Mouse (Mus musculus): ENCODE measurements around the gene Bank1. TPM values are rescaled to one million over a fixed set of nuclear protein-coding genes. Genes with fewer than 3 reads are reported as not detected.

The Bank1 gene
- polyA plus RNA-seq, 1 experiment from 2014 or later, result 0.61 TPM

DNA sequence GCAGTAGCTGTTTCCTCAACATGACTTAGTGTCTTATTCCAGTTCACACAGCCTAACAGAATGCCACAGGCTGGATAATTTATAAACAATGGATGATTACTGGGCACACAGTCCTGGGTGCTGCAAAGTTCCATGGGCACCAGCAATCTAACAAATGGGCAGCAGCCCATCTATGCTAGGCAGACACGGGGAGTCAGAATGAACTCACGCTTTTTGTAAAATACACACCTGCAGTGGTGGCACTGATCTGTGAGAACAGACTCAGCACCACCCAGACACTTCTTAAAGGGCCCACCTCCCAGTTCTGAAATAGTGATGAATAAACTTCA, 159.9 kb downstream of the Bank1 start:
- no peak overlapping the region for H3K27ac ChIP-seq (replicated peaks; ENCODE audit: low read depth, low read length)
- ATAC-seq (ENCODE audit: low FRiP score, low TSS enrichment), result no peak
- DNase-seq, result no peak
- no peaks in the 10 kb centered on the region for H3K36me3 ChIP-seq (ENCODE audit: control insufficient read depth, insufficient read depth, low read length)
- no peaks in the 10 kb centered on the region for H3K9me3 ChIP-seq (ENCODE audit: control insufficient read depth, low read length)
- no peaks in the 10 kb centered on the region for H3K27me3 ChIP-seq (ENCODE audit: control insufficient read depth, insufficient read depth, low read length)
- H3K9ac ChIP-seq (replicated peaks; ENCODE audit: low read length), result no peak overlapping the region
- 87% methylated on average over 2 of the region's 2 CpGs for WGBS
- H3K4me3 ChIP-seq (replicated peaks; ENCODE audit: low read depth, low read length), result no peak overlapping the region
- no peaks in the 10 kb centered on the region for H3K4me1 ChIP-seq (ENCODE audit: control insufficient read depth, insufficient read depth, low read length)
- no peak overlapping the region for H3K4me2 ChIP-seq (ENCODE audit: low read length)

GRCm38 (mm10) chr3:136165167-136166032, 160.5 kb downstream of the Bank1 start:
- Histone ChIP-seq H3K4me3 (replicated peaks; ENCODE audit: low read depth, low read length) (no peak overlapping the region), H3K27ac (replicated peaks; ENCODE audit: low read depth, low read length) (no peak overlapping the region), H3K4me1 (ENCODE audit: control insufficient read depth, insufficient read depth, low read length) (no peaks in the 10 kb centered on the region), H3K27me3 (ENCODE audit: control insufficient read depth, insufficient read depth, low read length) (no peaks in the 10 kb centered on the region), H3K4me2 (ENCODE audit: low read length) (no peak overlapping the region), H3K36me3 (ENCODE audit: control insufficient read depth, insufficient read depth, low read length) (no peaks in the 10 kb centered on the region), H3K9ac (replicated peaks; ENCODE audit: low read length) (no peak overlapping the region), H3K9me3 (ENCODE audit: control insufficient read depth, low read length) (no peaks in the 10 kb centered on the region)
- 88% methylated on average over 7 of the region's 7 CpGs for WGBS
- no peak for ATAC-seq (ENCODE audit: low FRiP score, low TSS enrichment)
- DNase-seq, result no peak

DNA sequence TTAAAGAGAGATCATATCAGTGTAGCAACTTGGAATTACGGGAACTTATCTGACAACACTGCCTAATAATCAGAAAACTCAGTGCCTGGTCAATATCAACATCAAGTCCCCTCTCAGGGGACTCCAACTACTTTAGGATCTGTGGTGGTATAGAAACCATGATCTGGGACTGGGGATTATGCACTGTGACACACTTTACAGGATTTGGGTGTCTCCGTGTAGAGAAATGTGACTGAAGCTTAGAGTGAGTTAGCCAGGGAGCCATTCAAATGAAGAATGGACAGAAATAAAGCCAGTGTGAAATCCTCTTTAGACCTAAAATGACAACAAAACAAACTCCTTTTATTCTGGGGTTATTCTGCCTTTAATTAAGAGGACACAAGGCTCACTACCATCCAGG, 167.8 kb downstream of the Bank1 start:
- no peak overlapping the region for H3K4me2 ChIP-seq (ENCODE audit: low read length)
- H3K27me3 ChIP-seq (ENCODE audit: control insufficient read depth, insufficient read depth, low read length), result no peaks in the 10 kb centered on the region
- no peaks in the 10 kb centered on the region for H3K36me3 ChIP-seq (ENCODE audit: control insufficient read depth, insufficient read depth, low read length)
- WGBS, result 32% methylated on average over 2 of the region's 2 CpGs
- H3K9me3 ChIP-seq (ENCODE audit: control insufficient read depth, low read length), result no peaks in the 10 kb centered on the region
- no peak overlapping the region for H3K4me3 ChIP-seq (replicated peaks; ENCODE audit: low read depth, low read length)
- ATAC-seq (ENCODE audit: low FRiP score, low TSS enrichment) (no peak), DNase-seq (peak; percentile 16)
- H3K27ac ChIP-seq (replicated peaks; ENCODE audit: low read depth, low read length), result no peak overlapping the region
- no peak overlapping the region for H3K9ac ChIP-seq (replicated peaks; ENCODE audit: low read length)
- no peaks in the 10 kb centered on the region for H3K4me1 ChIP-seq (ENCODE audit: control insufficient read depth, insufficient read depth, low read length)

DNA sequence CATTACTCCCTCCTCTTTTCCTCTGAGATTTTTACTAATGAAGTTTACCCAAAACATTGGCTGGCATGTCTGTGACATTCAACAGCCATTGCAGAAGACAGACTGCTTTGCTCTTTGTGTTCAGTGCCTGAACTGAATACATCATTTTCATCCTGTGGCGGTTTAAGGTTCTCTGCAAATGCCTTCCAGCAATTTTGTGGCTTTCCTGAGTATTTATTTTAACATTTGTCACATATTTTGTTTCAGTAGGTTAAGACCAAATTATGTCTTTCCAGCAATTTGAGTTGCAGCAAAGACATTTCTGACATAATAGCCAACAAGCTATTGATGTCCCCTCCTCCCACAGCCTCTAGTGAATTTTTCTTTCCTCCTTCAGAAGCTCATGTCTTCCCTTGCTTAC, 170.3 kb downstream of the Bank1 start:
- ATAC-seq (ENCODE audit: low FRiP score, low TSS enrichment), result no peak
- no peaks in the 10 kb centered on the region for H3K36me3 ChIP-seq (ENCODE audit: control insufficient read depth, insufficient read depth, low read length)
- no peak overlapping the region for H3K4me3 ChIP-seq (replicated peaks; ENCODE audit: low read depth, low read length)
- no peak overlapping the region for H3K4me2 ChIP-seq (ENCODE audit: low read length)
- H3K27ac ChIP-seq (replicated peaks; ENCODE audit: low read depth, low read length), result no peak overlapping the region
- no peaks in the 10 kb centered on the region for H3K9me3 ChIP-seq (ENCODE audit: control insufficient read depth, low read length)
- DNase-seq, result no peak
- no peak overlapping the region for H3K9ac ChIP-seq (replicated peaks; ENCODE audit: low read length)
- H3K4me1 ChIP-seq (ENCODE audit: control insufficient read depth, insufficient read depth, low read length), result no peaks in the 10 kb centered on the region
- H3K27me3 ChIP-seq (ENCODE audit: control insufficient read depth, insufficient read depth, low read length), result no peaks in the 10 kb centered on the region
- 72% methylated on average over 1 of the region's 1 CpGs for WGBS

DNA sequence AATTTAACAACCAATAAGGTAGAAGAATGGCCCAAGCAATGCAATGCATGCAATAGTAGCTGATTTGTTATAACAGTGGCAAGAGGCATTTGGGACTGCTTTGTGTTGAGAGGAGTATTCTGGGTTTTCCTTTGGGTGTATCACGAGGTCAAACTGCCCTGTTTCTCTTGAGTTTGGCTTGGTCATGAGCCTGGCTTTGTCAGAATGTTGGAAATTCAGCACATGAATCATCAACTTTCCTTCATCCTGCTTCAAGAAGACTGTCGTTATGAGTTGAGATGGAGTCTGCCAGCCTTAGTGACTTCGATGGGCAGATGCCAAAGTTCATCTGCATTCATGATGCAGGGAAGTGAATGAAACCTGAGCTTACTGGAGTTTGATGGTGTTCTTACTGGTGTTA, 175.0 kb downstream of the Bank1 start:
- no peak overlapping the region for H3K9ac ChIP-seq (replicated peaks; ENCODE audit: low read length)
- H3K4me2 ChIP-seq (ENCODE audit: low read length), result no peak overlapping the region
- no peak for ATAC-seq (ENCODE audit: low FRiP score, low TSS enrichment)
- H3K9me3 ChIP-seq (ENCODE audit: control insufficient read depth, low read length), result no peaks in the 10 kb centered on the region
- no peaks in the 10 kb centered on the region for H3K27me3 ChIP-seq (ENCODE audit: control insufficient read depth, insufficient read depth, low read length)
- no peak for DNase-seq
- H3K27ac ChIP-seq (replicated peaks; ENCODE audit: low read depth, low read length), result no peak overlapping the region
- H3K4me3 ChIP-seq (replicated peaks; ENCODE audit: low read depth, low read length), result no peak overlapping the region
- 88% methylated on average over 3 of the region's 3 CpGs for WGBS
- no peaks in the 10 kb centered on the region for H3K4me1 ChIP-seq (ENCODE audit: control insufficient read depth, insufficient read depth, low read length)
- no peaks in the 10 kb centered on the region for H3K36me3 ChIP-seq (ENCODE audit: control insufficient read depth, insufficient read depth, low read length)

GRCm38 (mm10) chr3:136147166-136147565, 178.7 kb downstream of the Bank1 start:
- 79% methylated on average over 2 of the region's 2 CpGs for WGBS
- Histone ChIP-seq H3K36me3 (ENCODE audit: control insufficient read depth, insufficient read depth, low read length) (no peaks in the 10 kb centered on the region), H3K27ac (replicated peaks; ENCODE audit: low read depth, low read length) (no peak overlapping the region), H3K27me3 (ENCODE audit: control insufficient read depth, insufficient read depth, low read length) (no peaks in the 10 kb centered on the region), H3K4me2 (ENCODE audit: low read length) (no peak overlapping the region), H3K4me3 (replicated peaks; ENCODE audit: low read depth, low read length) (no peak overlapping the region), H3K9me3 (ENCODE audit: control insufficient read depth, low read length) (no peaks in the 10 kb centered on the region), H3K9ac (replicated peaks; ENCODE audit: low read length) (no peak overlapping the region), H3K4me1 (ENCODE audit: control insufficient read depth, insufficient read depth, low read length) (no peaks in the 10 kb centered on the region)
- ATAC-seq (ENCODE audit: low FRiP score, low TSS enrichment), result no peak
- no peak for DNase-seq

DNA sequence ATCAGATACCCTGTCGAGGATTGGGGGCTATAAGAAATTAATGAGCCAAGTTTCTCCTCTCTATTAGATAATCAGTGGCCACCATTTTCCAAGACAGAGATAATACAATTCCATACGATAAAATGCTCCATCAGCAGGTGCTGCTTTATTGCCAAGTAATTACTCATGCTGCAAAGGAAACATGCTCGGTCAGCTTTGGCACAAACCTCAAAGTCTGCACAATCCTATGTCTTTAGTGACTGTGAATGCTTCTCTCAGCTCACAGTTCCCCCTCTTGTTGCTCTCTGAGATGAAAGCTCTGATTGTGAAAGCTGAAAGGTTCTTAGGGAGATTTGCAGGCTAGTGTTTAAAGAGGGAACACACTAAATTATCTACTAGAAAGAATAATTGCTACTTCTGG, 193.9 kb downstream of the Bank1 start:
- Histone ChIP-seq H3K9ac (replicated peaks; ENCODE audit: low read length) (no peak overlapping the region), H3K9me3 (ENCODE audit: control insufficient read depth, low read length) (no peaks in the 10 kb centered on the region), H3K27me3 (ENCODE audit: control insufficient read depth, insufficient read depth, low read length) (no peaks in the 10 kb centered on the region), H3K27ac (replicated peaks; ENCODE audit: low read depth, low read length) (no peak overlapping the region), H3K4me2 (ENCODE audit: low read length) (no peak overlapping the region), H3K4me1 (ENCODE audit: control insufficient read depth, insufficient read depth, low read length) (no peaks in the 10 kb centered on the region), H3K4me3 (replicated peaks; ENCODE audit: low read depth, low read length) (no peak overlapping the region), H3K36me3 (ENCODE audit: control insufficient read depth, insufficient read depth, low read length) (no peaks in the 10 kb centered on the region)
- WGBS, result 72% methylated on average over 3 of the region's 3 CpGs
- ATAC-seq (ENCODE audit: low FRiP score, low TSS enrichment) (no peak), DNase-seq (no peak)

DNA sequence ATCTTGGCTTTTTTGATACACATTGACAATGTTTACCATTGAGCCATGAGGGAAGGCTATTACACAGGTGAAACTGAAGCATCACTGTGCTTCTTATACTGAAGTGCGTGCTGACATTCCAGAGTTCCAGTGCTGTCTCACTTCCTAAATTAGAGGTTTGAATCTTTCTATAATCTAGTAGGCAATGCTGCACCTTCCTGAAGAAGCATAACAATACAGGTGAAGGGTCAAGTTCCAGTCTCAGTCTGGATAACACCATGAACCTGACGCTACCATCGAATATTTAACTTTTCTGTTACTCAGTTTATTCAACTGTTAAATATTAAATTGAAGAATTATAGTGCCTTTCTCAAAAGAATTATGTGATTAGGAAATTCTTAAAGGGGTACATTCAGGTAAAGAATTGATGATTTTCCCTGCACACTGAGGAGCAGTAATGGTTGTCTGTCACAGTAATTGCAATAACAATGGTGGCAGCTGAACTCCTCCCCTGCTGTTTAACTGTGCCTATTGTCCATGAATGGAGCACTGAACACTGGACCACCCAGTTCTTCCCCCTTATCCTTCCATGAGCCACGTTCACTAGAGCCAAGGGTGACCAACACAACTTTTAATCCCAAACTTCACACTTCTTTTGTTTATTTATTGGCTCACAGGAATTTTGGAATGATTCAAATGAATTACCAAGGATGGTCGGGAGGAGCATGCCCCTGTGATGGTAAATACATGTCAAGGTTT, 210.2 kb downstream of the Bank1 start:
- no peak for ATAC-seq (ENCODE audit: low FRiP score, low TSS enrichment)
- H3K36me3 ChIP-seq (ENCODE audit: control insufficient read depth, insufficient read depth, low read length), result no peaks in the 10 kb centered on the region
- H3K9ac ChIP-seq (replicated peaks; ENCODE audit: low read length), result no peak overlapping the region
- DNase-seq, result no peak
- H3K9me3 ChIP-seq (ENCODE audit: control insufficient read depth, low read length), result no peaks in the 10 kb centered on the region
- H3K27ac ChIP-seq (replicated peaks; ENCODE audit: low read depth, low read length), result no peak overlapping the region
- WGBS, result 25% methylated on average over 5 of the region's 5 CpGs
- H3K4me2 ChIP-seq (ENCODE audit: low read length), result no peak overlapping the region
- H3K4me1 ChIP-seq (ENCODE audit: control insufficient read depth, insufficient read depth, low read length), result no peaks in the 10 kb centered on the region
- no peaks in the 10 kb centered on the region for H3K27me3 ChIP-seq (ENCODE audit: control insufficient read depth, insufficient read depth, low read length)
- no peak overlapping the region for H3K4me3 ChIP-seq (replicated peaks; ENCODE audit: low read depth, low read length)
